Mouse (Mus musculus): ENCODE results near the gene Timd2. TPM values are rescaled to one million over a fixed set of nuclear protein-coding genes. Genes with fewer than 3 reads are reported as not detected.
"Not testable (repeated sequence)": the region's sequence is repeated elsewhere in the genome, so short reads cannot be mapped to it uniquely, and the experiment has no call there.

Timd2 gene
- polyA plus RNA-seq, 2 experiments from 2014 or later: 0.20 TPM; not detected in 1

DNA sequence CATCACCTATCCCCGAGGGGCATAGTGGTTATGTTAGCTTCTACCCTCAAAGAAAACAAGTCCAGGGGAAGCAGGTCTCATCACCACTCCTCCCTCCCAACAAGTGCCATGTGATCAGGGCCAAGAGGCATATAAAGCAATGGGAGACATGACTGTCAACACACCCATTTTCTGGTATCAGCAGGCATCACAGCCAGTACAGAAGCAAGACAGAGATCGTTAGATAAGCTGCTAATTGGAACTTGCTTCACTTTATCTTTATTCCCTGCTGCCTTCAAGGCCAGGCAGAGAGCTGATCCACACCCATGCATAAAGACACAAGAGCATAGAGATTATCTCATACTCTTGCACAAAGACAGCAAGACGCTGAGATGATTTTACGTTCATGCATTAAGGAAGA is 43.6 kb downstream of the Timd2 start:
- ATAC-seq: no peak

- ATAC-seq: no peak
These were observed 54.4 kb downstream of the Timd2 start for GRCm38 (mm10) chr11:46652476-46652875.

GRCm38 (mm10) chr11:46649655-46650054 is 57.2 kb downstream of the Timd2 start:
- not testable (repeated sequence) for ATAC-seq

DNA sequence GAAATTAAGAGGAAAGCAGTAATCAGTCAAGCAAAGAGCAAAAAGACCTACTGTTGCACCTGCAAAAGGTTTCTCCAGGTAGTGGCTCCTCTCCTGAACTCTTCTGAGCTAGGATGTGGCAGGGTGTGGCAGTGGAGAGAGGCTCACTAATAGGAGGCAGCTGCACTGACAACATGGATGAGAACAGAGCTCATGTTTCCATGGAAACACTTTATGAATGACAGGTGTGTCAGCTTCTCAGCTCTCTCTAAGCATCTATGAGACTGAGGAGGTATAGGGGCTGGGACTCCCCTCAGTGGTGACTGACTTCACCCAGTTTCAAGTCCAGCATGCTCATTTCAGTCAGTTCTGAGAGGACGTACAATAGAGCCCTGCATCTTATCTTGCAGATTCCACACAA is 62.0 kb downstream of the Timd2 start:
- ATAC-seq: no peak

GRCm38 (mm10) chr11:46636568-46636967 is 70.3 kb downstream of the Timd2 start:
- ATAC-seq: no peak

GRCm38 (mm10) chr11:46635516-46635915 is 71.3 kb downstream of the Timd2 start:
- ATAC-seq: not testable (repeated sequence)

GRCm38 (mm10) chr11:46631635-46632034 is 75.2 kb downstream of the Timd2 start:
- ATAC-seq: peak; percentile 46

DNA sequence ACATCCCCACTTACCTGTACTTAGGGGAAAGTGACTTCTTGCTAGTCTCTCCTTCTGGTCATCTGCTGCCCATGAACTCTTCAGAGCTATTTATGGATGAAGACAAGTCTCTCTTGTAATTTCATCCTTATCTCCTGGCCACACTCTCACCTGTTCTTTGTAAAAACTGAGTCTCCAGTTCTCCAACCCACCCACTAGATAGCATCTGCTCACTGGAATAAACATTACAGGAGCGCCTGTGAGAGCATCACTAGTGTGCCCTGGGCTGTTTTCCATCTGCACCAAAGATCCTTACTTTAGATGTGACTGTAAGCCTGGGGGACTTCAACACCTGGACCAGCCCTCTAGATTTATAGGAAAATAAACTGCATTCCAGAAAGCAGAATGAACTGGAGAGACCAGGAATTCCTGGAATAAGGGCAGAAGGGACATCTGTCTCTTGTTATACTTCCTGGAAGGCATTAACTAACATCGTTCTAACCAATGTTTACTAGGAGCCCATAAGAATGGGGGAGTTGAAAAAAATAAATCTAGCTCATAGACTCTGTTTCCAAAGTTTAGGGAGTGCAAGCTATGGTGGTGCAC is 77.6 kb downstream of the Timd2 start, which contains the start of gene Dppa1:
Gene Dppa1, minus strand, starts transcription at position 51 of the 585 bp plus-strand sequence.
- no peak for ATAC-seq

- no peak for ATAC-seq
These were observed 86.3 kb downstream of the Timd2 start for GRCm38 (mm10) chr11:46620414-46621168.

- no peak for ATAC-seq
These were observed 86.9 kb downstream of the Timd2 start for GRCm38 (mm10) chr11:46619929-46620328.

Other genes with a start within 250 kb of the Timd2 start
- 1 to 10 TPM in 1 of 2 experiments, not detected in 1; 1.7 TPM for gene Gm12169, start 182.8 kb downstream of the Timd2 start, polyA plus RNA-seq (2017; shearing (Covaris generic))
- not detected for gene BC053393, start 135.5 kb downstream of the Timd2 start, polyA plus RNA-seq (2017; shearing (Covaris generic))
- not detected for gene Dppa1, start 77.8 kb downstream of the Timd2 start, polyA plus RNA-seq (2017; shearing (Covaris generic))
- not detected for gene Havcr1, start 28.0 kb upstream of the Timd2 start, polyA plus RNA-seq (2017; shearing (Covaris generic))
- gene Timd4, start 103.7 kb upstream of the Timd2 start, polyA plus RNA-seq (2017; shearing (Covaris generic)): not detected

All from activated CD4-positive, CD25-positive, alpha-beta regulatory T cell, adult 4 months (primary cell).